Mouse (Mus musculus) MEL (cell line): ENCODE results near the gene Ndc1.

ENCODE experiments used
- CTCF ChIP-seq, 3 experiments: IDR thresholded peaks in 2 of 3; conservative IDR thresholded peaks in 1 of 3; 2 replicates each; pipeline ENCODE4 v1.5.1; 2011 to 2012; ENCODE audit warnings: low read length in 3 of 3, low read depth in 2 of 3, mild to moderate bottlenecking in 2 of 3, improper control_type of control experiment in 1 of 3, inconsistent platforms in 1 of 3, mixed read lengths in 1 of 3, moderate library complexity in 1 of 3; ENCODE audit not compliant: control insufficient read depth in 1 of 3, insufficient read depth in 1 of 3, poor library complexity in 1 of 3, severe bottlenecking in 1 of 3
- HCFC1 ChIP-seq: IDR thresholded peaks from 2 replicates; pipeline ENCODE4 v1.6.1; 2012; ENCODE audit warnings: low read depth, mild to moderate bottlenecking, inconsistent platforms, low read length, improper control_type of control experiment, moderate library complexity
- MAFK ChIP-seq: IDR thresholded peaks from 2 replicates; pipeline ENCODE4 v1.6.1; 2011; ENCODE audit warnings: low read depth, mild to moderate bottlenecking, low read length, improper control_type of control experiment, borderline replicate concordance
- MYB ChIP-seq: IDR thresholded peaks from 2 replicates; pipeline ENCODE4 v1.6.1; 2011; ENCODE audit warnings: mild to moderate bottlenecking, low read depth, low read length, improper control_type of control experiment
- POLR2A ChIP-seq, 2 experiments: IDR thresholded peaks; 2 replicates each; pipeline ENCODE4 v1.6.1; 2011 to 2012; ENCODE audit warnings: low read length in 2 of 2, mild to moderate bottlenecking in 2 of 2, control low read depth in 1 of 2, improper control_type of control experiment in 1 of 2, low read depth in 1 of 2, moderate library complexity in 1 of 2; ENCODE audit not compliant: control insufficient read depth in 1 of 2, insufficient read depth in 1 of 2, poor library complexity in 1 of 2
- TAL1 ChIP-seq: IDR thresholded peaks from 2 replicates; pipeline ENCODE4 v1.6.1; 2012; ENCODE audit warnings: mild to moderate bottlenecking, inconsistent platforms, low read length, moderate library complexity, mixed read lengths
- TCF12 ChIP-seq: IDR thresholded peaks from 2 replicates; pipeline ENCODE4 v1.6.1; 2014; ENCODE audit warnings: low read depth, mild to moderate bottlenecking, inconsistent platforms, low read length, improper control_type of control experiment, moderate library complexity
- ZC3H11A ChIP-seq: IDR thresholded peaks from 2 replicates; pipeline ENCODE4 v1.6.1; 2012; ENCODE audit warnings: low read depth, mild to moderate bottlenecking, inconsistent platforms, low read length, improper control_type of control experiment

GRCm38 (mm10) chr4:107380871-107381270 lies 13.3 kb downstream of the Ndc1 start:
- TF ChIP-seq CTCF (IDR thresholded peaks at IDR 0.05 in 2 of 3, conservative IDR thresholded peaks at IDR 0.05 in 1 of 3; ENCODE audit: control insufficient read depth in 1 of 3, insufficient read depth in 1 of 3, low read depth in 2 of 3, low read length in 3 of 3, poor library complexity in 1 of 3, severe bottlenecking in 1 of 3) (no peak), MAFK (no peak), POLR2A (IDR thresholded peaks at IDR 0.05; ENCODE audit: control insufficient read depth in 1 of 2, insufficient read depth in 1 of 2, low read depth in 1 of 2, low read length in 2 of 2, poor library complexity in 1 of 2) (no peak), TCF12 (no peak), TAL1 (no peak), MYB (no peak), HCFC1 (no peak), ZC3H11A (no peak)
